Mouse (Mus musculus) urinary bladder, postnatal 10 days (tissue): ENCODE results near the gene Cped1.

Experiments used
- DNase-seq: peaks from one replicate; pipeline ENCODE4 v3.0.0; 2022; ENCODE audit warnings: low spot score

Cped1 gene

DNA sequence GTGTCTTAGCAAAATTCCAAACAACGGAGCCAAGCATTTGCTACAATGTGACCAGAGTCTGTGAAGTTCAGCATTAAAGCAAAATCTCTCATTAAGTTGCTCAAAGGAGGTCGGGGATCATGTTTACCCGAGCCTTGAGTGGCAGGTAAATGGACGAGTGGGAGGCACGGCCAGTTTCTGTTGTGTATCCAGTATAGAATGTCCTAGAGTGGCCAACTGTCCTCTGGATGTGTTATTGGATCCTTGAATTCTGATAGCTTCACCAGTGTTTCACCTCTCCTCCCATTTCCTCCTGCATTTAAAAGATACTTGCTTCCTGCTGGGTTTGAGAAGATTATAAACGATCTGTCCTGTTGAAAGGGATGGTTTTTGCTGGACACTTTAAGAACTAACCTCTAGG is 14.4 kb downstream of the Cped1 start:
- no peak for DNase-seq

DNA sequence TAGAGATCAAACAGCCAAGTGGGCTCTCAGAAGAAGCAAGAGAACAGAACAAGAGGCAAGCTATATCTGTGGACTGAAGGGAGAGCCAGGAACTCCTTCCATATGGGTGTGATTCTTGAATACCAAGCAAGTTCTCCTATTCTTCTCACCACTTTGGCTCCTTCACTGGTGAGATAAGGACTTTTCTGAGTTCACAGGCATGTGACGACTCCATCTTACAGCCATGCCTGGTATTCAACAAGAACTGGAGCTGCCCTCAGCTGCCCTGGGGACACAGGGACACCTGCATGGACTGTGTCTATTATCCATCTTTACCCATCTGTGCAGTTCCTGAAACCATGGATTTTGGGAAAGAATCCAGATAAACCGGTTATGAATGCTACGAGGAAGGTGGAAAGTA is 15.2 kb downstream of the Cped1 start:
- no peak for DNase-seq

- no peak for DNase-seq
Measured at GRCm38 (mm10) chr6:22001284-22001916, 15.7 kb downstream of the Cped1 start.

GRCm38 (mm10) chr6:22002521-22003199 is 16.9 kb downstream of the Cped1 start:
- no peak for DNase-seq

DNA sequence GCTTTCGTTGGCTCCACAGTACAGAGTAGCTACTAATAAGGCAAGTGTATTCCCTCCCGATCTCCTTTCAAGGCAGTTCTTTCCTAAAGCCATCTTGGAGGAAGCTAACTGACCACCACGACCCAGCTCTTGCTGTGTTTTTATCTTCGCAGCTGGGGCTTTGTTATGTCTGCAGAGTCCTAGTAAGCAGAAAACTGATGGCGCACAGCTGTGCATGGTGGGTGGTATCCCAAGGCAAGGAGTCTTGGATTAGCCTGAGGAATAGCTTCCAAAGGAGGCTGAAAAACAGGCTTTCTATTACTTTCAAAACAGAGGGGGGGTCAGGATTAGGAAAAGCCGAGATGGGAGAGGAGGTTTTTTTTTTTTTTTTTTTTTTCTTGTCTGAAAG is 17.5 kb downstream of the Cped1 start:
- no peak for DNase-seq

- no peak for DNase-seq
Measured at GRCm38 (mm10) chr6:22003959-22004543, 18.3 kb downstream of the Cped1 start.

- no peak for DNase-seq
Measured at GRCm38 (mm10) chr6:22008346-22008745, 22.6 kb downstream of the Cped1 start.

DNA sequence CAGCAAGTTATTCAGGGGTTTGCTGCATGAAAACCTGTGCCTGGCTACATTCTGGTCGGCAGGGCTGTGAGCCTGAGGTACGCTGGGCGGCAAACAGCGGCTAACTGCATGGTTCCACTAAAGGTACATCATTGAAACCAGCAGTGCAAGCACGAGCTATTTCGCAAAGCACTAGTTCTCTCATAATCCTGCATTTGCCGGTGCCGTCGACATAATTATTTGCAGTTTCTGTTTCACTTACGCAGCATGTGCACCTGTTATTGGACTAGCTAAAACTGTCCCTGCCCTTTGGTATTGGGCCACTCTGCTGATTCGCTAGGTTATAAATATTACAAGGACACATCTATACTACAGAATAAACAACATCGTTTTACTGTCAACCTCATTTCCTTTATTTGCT is 24.5 kb downstream of the Cped1 start:
- DNase-seq, result no peak

GRCm38 (mm10) chr6:22010761-22011281 is 25.1 kb downstream of the Cped1 start:
- no peak for DNase-seq

DNA sequence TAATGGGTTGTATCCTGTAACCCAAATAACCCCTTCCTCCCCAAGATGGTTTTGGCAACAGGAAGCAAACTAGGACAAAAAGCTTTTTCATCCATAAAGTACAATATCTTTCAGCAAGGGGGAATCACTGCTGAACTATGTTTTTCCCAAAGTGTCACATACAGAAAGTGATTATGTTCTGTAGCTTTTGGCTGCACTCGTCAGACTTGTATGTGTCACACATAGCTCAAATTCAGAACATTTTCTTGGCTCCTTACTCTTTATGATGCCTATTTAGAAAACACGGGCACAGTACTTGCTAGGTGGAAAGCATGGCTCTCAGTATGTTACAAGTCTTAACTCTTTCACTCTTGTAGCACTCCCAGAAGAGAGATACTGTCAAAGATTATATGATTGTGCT is 25.8 kb downstream of the Cped1 start:
- no peak for DNase-seq

DNA sequence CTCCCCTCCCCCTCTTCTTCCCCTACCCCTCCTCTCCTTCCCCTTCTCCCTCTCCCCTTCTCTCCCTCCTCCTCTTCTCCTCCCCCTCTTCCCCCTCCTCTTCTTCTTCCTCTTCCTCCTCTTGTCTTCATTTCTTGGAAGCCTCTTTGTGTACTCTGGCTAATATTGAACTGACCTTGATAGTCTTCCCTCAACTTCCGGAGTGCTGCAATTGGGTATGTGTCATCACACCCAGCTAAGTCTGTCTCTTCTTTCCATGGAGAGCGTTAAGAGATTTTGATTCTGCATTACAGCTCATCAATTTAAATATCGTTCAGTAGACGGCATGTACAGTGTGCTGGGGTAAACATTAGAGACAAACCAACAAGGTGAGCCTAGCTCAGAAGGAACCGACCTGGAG is 26.4 kb downstream of the Cped1 start:
- DNase-seq, result no peak

DNA sequence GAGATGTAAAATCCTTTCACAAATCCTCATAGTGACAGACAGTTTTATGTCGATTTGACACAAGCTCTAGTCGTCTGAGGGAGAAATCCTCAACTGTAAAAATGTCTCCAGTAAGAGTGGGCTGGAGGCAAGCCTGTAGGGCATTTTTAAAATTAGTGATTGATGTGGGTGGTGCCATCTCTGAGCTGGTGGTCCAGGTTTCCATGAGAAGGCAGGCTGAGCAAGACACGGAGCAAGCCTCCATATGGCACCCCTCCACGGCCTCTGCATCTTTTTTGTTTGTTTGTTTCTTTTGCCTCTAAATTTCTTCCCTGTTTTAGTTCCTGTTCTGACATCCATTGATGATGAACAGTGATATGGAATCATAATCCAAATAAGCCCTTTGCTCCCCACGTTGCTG is 26.8 kb downstream of the Cped1 start:
- DNase-seq, result no peak

GRCm38 (mm10) chr6:22013394-22013793 is 27.7 kb downstream of the Cped1 start:
- DNase-seq, result no peak

- DNase-seq, result no peak
Measured at GRCm38 (mm10) chr6:22014291-22014911, 28.7 kb downstream of the Cped1 start.

DNA sequence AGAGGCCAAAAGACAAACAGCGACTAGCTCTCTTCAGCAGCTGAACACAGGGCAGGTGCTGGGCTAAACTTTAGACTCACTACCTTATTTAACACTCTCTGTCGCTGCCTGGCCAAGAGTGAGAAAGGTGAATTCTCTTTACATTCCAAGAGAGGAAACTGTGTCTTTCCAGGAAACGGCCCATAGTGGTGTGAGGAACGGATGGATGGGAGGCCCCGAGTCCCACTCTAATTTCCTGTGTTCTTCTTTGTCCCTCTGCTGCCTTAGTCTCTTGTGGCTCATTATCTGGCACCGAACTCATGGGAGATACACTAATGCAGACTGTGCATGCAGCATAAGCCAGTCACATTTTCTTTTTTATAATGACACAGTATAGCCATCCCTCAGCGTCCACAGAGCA is 31.9 kb downstream of the Cped1 start:
- no peak for DNase-seq

DNA sequence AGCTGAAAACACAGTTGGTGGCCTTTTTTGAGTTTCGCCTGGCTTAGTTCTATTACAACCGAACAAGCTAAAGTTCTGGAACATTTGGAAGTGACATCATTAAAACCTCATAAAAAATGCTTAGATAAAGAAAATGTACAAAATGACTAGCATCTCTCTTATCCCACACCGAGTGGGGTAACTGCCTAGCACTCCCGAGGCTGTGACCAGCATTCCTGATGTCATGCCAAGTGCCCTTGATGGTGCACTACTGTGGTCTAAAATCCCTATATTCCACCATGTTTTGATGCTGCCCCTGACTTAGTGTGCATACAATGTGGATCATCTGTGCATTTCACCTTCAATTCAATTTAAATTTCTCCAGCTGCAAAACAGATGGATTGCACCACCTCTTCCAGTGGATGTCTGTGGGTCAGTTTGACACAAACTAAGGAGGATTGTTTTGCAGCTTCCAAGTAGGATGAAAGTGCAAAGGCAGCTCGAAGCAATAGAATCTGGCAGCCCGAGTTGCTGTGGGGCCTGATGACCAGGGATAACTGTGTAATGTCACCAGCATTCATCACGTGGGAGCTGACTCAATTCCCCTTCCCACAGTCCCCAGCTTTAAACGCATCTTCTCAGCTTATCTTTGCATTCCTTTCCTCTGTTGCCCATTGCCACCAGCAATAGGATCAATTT is 33.2 kb downstream of the Cped1 start:
- DNase-seq, result no peak

GRCm38 (mm10) chr6:22019637-22020036 is 33.9 kb downstream of the Cped1 start:
- DNase-seq, result no peak

DNA sequence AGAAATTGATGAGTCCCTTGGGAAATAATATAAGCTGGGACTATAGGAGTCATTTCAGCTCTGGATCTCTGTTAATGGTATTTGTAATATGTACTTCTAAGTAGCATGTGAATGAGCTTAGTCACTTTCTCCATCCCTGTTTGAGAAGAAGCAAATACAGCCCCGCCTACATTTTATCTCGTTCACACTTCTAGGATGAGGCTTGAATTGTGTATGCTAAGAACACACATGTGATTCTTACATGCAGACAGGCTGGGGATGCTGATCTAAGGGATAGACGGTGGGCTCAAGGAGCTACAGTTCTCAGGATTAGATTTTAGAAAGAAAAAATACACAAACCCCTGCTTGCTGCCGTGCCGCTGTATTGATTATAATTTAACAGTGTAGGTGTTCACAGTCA is 35.0 kb downstream of the Cped1 start:
- DNase-seq, result no peak

GRCm38 (mm10) chr6:22021315-22021714 is 35.6 kb downstream of the Cped1 start:
- DNase-seq, result no peak

- DNase-seq, result no peak
Measured at GRCm38 (mm10) chr6:22024168-22024567, 38.5 kb downstream of the Cped1 start.

DNA sequence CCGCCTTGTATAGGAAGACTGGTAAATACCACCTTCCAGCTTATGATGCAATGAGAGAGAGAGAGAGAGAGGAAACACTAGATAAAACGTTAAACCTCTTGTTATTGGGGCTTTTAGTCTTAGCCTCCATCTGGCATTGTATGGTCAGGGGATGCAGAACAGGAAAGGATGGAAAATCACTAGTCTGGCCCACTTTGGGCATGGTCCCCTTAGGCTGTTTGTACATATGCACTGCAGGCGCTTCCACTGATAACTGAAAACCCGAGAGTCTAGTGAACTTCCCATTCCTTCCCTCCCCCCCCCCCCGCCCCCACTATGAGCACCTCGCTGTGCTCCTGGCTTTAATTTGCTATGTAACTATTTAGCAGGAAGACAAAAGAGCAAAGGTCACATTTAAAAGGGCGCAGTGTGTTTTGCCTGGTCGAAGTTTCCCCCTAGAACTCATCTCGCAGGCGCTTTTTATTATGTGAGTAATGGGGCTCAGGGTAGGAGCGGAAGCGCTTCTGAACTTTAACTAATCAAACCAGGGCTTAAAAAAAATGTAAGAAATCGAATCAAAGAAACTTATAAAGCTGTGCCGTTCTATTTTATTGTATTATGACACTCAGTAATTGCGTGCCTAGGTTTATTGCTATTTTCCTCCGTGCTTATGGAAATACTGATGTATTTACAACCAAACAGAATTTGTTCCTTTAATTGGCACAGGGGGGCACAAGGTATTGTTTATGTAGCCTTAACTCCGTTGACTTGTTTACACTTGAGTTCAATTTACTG is 40.1 kb downstream of the Cped1 start:
- no peak for DNase-seq

DNA sequence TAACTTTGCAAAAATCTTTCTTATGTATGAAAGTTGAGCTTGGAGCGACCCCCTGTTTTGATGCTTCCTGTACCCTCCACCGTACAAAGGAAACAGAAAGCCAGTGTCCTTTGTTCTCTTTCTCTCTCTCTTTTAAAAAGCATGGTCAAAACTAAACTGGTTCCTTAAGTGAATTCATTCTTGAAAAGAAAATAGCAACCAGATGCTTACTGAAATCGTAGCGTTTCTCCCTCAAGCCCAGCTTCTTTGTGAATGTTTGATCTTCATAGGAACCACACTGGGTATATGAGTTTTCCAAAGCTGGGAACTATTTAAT is 40.6 kb downstream of the Cped1 start:
- DNase-seq, result no peak
